Mouse (Mus musculus) gastrocnemius, adult 8-10 months (tissue): Measurements from ENCODE around the gene Lta. TPM values are rescaled to one million over a fixed set of nuclear protein-coding genes. Genes with fewer than 3 reads are reported as not detected.

Source experiments
- DNase-seq, 2 experiments: peaks; one replicate each; pipeline ENCODE4 v3.0.0; 2022; ENCODE audit warnings: low spot score in 2 of 2
- total RNA-seq, 4 experiments: library from RNA; stranded (reverse); gene quantifications; 2 replicates each; pipeline ENCODE4 v1.2.4; 2022

The Lta gene
- total RNA-seq, 4 experiments from 2014 or later = 0.53 to 0.76 (median 0.65) TPM

- DNase-seq = no peak
These were observed 17.8 kb downstream of the Lta start for GRCm38 (mm10) chr17:35187345-35187744.

DNA sequence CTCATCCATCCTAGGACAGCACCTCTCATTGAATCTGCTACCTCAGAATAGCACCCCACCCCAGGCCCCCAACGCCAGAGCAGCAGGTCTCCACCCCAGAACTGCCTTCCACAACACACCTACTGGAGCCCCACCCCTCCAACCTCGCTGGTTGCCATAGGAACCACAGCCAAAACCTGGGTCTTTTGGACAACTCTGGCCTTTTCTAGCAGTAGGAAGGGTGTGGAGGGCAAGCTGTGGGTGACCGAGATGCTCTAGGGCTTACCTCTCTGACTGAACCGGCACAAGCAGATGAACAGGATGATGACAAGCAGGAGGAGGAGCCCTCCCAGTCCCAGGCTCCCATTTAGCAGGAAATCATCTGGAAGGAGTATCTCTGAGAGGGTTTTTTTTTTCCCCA is 18.5 kb downstream of the Lta start:
- no peak for DNase-seq

DNA sequence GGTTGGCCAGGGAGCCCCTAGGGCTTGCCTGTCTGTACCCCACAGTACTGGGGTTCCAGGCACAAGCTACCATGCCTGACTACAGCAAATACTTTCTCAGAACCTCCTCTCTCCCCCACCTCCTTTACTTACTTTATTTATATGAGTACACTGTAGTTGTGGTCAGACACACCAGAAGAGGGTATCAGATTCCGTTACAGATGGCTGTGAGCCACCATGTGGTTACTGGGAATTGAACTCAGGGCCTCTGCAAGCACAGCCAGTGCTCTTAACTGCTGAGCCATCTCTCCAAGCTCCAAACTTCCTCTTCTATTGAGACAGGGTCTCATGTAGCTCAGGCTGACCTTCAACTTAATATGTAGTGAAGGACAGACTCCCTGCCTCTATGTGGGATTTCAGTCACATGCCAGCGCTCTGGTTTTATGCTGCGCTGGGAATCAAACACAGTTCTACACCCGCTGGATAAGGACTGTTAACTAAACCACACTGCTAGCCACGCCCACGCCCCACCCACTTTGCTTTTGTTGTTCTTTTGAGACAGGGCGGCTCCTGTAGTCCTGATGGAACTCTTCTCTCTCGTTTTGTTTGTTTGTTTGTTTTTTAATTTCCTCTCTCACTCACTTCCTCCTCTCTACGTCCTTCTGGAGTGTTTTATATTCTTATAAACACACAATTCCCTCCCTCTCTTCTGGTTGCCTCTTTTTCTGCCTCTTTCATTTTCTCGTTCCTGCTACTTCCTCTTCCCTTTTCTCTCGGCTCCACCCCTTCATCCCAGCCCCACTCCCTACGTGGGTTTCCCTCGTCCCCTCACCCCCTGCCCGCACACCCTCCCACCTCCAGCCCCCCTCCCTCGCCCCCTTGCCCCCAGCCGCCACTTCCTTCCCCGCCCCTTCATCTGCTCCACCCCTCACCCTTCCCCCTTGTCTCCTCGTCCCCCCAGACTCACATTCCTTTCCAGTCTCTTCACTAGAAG is 19.2 kb downstream of the Lta start:
- DNase-seq = peak; percentile 55 to 77

- DNase-seq = no peak
These were observed 25.1 kb downstream of the Lta start for GRCm38 (mm10) chr17:35180093-35180492.

DNA sequence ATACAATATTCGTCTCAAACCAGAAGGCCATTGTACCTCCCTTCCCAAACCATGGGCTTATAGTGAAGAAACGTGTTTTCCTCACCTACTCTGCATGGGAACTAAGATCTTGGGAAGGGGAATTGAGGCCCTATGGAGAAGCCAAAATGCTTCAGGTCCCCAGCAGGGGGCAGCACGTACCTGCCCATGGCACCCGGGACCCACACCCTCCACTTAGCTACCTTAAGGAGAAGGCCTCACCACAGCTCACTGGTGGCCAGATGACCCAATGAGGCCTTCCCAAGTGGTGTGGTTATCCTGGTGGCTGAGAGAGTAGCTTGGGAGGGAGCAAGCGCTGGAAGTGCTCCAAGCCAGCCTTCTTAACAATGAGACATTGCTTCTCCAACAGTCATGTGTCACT is 26.6 kb downstream of the Lta start:
- DNase-seq = peak in 1 of 2 experiments; percentile 47

GRCm38 (mm10) chr17:35175968-35176367 is 29.2 kb downstream of the Lta start, which contains the start of gene Aif1:
Gene Aif1, minus strand, starts transcription at chr17:35176068.
- DNase-seq = no peak

GRCm38 (mm10) chr17:35175382-35175781 is 29.8 kb downstream of the Lta start:
- no peak for DNase-seq

GRCm38 (mm10) chr17:35174201-35174977 is 30.8 kb downstream of the Lta start:
- DNase-seq = no peak

GRCm38 (mm10) chr17:35173329-35173728 is 31.8 kb downstream of the Lta start:
- no peak for DNase-seq

DNA sequence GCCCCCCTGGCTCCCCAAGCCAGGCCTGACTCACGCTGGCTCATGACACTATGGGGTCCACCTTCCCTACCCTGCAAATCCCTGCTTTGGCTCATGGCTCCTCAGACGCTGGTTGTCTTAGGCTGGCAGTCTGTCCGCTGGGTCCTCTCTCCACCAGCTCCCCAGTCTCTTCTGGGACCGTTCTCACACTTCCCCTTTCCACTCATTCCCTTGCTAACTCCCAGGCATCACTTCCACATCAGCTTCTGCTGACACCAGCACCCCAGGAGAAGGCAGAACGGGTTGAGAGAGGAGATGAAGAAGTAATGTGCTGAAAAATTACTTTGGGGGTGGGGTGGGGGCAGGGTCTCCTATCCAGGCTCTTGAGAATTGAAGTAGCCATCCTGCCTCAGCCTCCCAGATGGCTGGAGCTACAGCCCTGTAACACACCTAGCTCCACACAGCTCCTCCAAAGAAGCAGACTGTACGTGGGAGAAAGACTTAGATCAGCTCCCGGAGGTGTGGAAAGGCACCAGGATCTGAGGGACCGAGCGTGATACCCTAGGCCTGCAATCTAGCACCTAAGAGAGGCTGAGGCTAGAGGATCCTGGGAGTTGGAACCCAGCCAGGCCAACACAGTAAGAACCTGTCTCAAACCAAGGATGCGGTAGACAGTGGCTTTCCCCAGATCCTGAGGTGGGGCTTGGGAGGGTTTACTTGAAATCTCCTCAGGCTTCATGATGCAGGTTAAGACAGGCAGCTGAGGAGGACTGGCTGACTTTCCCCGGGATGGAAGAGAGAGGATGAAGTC is 32.5 kb downstream of the Lta start:
- no peak for DNase-seq

DNA sequence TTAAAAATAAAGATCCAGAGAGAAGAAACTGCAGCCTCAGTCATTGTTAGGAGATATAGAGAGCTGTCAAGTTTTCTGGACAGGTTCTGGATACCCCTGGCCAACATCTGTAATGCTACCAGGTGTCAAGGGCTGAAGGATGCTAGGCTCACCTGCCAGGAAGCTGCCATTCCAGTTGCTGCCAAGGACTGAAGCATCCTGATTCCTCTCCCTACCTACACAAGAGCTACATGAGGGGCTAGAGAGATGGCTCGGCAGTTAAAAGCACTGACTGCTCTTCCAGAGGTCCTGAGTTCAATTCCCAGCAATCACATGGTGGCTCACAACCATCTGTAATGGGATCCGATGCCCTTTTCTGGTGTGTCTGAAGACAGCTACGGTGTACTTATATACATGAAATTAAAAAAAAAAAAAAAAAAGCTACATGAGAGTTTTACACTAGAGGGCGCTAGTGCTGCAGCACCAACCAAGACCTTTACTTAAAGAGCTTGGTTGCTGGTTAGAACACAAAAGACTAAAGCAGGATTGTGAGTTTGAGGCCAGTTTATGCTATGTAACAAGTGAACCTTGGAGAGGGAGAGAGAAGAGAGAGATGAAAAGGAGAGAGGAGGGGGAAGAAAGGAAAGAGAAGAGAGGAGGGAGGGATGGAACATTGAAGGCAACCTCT is 36.5 kb downstream of the Lta start:
- DNase-seq = no peak

DNA sequence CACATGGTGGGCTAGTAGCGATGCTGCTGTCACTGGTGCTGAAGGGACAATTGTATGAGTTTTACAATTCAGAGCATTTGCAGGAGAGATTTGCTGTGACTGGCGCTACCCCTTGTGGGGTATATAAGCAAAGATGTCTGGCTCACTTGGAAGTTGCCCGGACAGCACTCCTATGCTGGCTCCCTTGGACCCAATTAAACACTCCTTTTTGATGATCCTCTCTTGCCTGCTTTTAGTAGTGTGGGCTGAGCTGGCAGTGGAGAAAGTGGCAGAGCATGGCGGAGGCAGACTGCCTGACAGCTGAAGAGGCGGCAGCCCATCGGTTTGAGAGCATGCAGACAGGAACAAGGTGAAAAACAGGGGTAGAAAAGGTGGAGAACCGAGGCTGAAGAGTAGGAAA is 37.4 kb downstream of the Lta start:
- no peak for DNase-seq

DNA sequence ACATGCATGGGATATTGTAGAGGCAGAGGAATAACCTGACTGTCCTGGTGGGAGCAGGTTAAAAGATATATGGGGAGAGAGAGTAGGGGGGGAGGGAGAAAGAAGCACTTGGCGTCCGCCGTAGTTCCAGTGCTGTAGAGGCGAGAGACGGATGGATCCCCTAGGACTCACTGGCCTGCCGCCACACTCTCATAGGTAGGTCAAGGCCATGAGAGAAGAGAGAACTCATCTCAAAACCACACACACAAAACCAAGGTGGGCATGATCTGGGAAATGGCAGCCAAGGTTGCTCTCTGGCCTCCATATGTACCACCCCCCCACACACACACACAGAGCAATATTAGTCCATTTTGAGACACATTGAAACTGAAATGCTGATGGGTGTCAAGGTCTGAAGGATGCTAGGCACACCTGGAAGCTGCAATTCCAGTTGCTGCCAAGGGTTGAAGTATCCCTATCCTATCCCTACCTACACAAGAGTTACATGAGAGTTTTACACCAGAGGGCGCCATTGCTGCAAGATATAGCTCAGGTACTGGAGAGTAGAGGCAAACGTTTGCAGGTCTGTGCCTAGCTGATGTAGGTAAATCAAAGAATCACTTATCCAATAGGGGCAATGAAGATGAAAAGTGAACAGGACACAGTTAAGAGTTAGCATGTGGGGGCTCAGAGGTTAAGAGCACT is 38.7 kb downstream of the Lta start:
- no peak for DNase-seq

DNA sequence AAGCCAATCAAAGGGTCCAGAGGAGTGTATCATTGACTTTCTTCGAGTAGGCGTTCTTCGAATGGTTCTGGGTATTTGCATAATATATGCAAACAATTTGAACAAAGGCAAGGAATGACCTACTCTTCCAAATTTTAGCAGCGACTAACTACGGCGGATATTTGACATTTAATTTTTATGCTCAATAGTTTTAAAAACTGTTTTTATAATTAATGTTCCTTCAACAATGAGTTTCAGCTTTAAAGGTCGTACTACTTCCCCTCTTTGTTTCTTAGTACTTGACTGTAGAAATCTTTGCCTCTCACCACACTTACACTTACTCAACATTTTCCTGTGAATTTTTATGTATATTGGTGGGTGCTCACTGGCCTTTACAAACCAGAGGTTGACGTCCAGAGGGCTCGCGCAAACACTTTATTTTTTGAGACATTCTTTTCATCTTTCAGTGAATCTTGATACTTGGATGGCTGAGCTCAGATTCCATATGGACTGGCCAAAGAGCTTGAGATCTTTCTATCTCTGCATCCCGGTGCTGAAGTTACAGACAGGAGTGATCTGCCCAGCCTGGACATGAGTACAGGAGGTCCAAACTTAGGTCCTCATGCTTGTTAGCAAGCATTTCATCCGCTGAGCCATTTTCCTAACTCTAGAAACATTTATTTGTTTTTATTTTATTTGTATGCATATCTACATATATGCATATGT is 39.5 kb downstream of the Lta start:
- no peak for DNase-seq

GRCm38 (mm10) chr17:35164568-35165450 is 40.3 kb downstream of the Lta start, which contains the start of gene Prrc2a:
Gene Prrc2a, minus strand, starts transcription at chr17:35164897.
- DNase-seq = peak; percentile 96 to 98

- no peak for DNase-seq
These were observed 41.0 kb downstream of the Lta start for GRCm38 (mm10) chr17:35164218-35164567.

- DNase-seq = no peak
These were observed 41.6 kb downstream of the Lta start for GRCm38 (mm10) chr17:35163326-35164081.

- DNase-seq = no peak
These were observed 42.4 kb downstream of the Lta start for GRCm38 (mm10) chr17:35162730-35163129.
